Mouse (Mus musculus) lung, embryonic 16.5 days (tissue): ENCODE results near the gene Olfr768. TPM values are rescaled to one million over a fixed set of nuclear protein-coding genes. Genes with fewer than 3 reads are reported as not detected.
"Not testable (repeated sequence)": the region's sequence is repeated elsewhere in the genome, so short reads cannot be mapped to it uniquely, and the experiment has no call there.

ENCODE experiments used
- ATAC-seq: fragments of 200-750 bp; cut with Nextera tagmentation; 2 replicates; pipeline ENCODE4 v1.8.0; 2017; ENCODE audit warnings: low read depth, mild to moderate bottlenecking, moderate library complexity
- H3K27ac ChIP-seq: fragments of 300-500 bp; sonication (generic); 2 replicates; pipeline ENCODE4 v1.5.1; 2014; ENCODE audit warnings: mild to moderate bottlenecking, control low read depth, low read length
- H3K27me3 ChIP-seq: fragments of 300-500 bp; sonication (generic); 2 replicates; pipeline ENCODE4 v1.6.1; 2014; ENCODE audit warnings: low read depth, low read length, mixed read lengths; ENCODE audit not compliant: control insufficient read depth, insufficient read depth
- H3K36me3 ChIP-seq: fragments of 300-500 bp; sonication (generic); 2 replicates; pipeline ENCODE4 v1.6.1; 2014; ENCODE audit warnings: low read length; ENCODE audit not compliant: control insufficient read depth, insufficient read depth
- H3K4me1 ChIP-seq: fragments of 300-500 bp; sonication (generic); replicated peaks from 2 replicates; pipeline ENCODE4 v1.6.1; 2014; ENCODE audit warnings: low read length, mixed read lengths; ENCODE audit not compliant: control insufficient read depth, insufficient read depth
- H3K4me2 ChIP-seq: fragments of 300-500 bp; sonication (generic); 2 replicates; pipeline ENCODE4 v1.6.1; 2014; ENCODE audit warnings: low read depth, low read length, control low read depth
- H3K4me3 ChIP-seq: fragments of 300-500 bp; sonication (generic); 2 replicates; pipeline ENCODE4 v1.5.1; 2014; ENCODE audit warnings: mild to moderate bottlenecking, low read length, control low read depth
- H3K9ac ChIP-seq: fragments of 300-500 bp; sonication (generic); 2 replicates; pipeline ENCODE4 v1.6.1; 2014; ENCODE audit warnings: low read length, control low read depth
- H3K9me3 ChIP-seq: fragments of 300-500 bp; sonication (generic); 2 replicates; pipeline ENCODE4 v1.6.1; 2016; ENCODE audit warnings: low read length; ENCODE audit not compliant: control insufficient read depth
- WGBS: fragments of 180-500 bp; shearing (Covaris S2); extraction: QIAGEN DNeasy Blood & Tissue Kit; methylation state at CpG from one replicate; pipeline ENCODE4 v1.1.7; 2014; 5-methylcytosine and 5-hydroxymethylcytosine counted together
- polyA plus RNA-seq: library from polyadenylated mRNA; unstranded; fragments of >200 nt; fragmentation: Nextera tagmentation; extraction: Ambion mirVana; gene quantifications from 2 replicates; pipeline ENCODE4 v1.2.1, GENCODE M21; 2015

Olfr768 gene
- not detected in 2 replicates for polyA plus RNA-seq

DNA sequence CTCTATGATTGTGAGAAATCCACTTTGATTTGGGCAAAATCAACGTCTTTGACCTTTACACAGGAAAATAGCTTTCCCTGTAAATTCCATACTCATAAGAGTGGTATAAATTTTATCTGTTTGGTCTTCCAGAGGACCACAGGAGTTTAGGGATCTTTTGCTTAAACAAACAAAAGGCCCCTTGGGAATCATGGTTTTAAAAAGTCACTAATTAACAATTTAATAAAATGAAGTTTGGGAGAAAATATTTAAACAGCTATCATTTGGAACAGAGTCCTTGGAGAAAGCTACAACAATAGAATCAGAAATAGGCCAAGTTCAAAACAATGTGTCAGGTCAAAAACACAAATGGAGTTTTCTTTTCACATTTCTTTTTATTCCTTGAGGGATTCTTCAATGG lies at the start of gene Olfr768:
Olfr768 (minus strand) TSS at position 101 of the 400 bp plus-strand sequence.
- 61% methylated on average over 1 of the region's 1 CpGs for WGBS
- no peaks in the 10 kb centered on the region for H3K36me3 ChIP-seq
- H3K4me1 ChIP-seq: no peaks in the 10 kb centered on the region
- H3K9ac ChIP-seq: no peak within 1 kb of the TSS
- ATAC-seq: no peak
- H3K27me3 ChIP-seq: no peaks in the 10 kb centered on the region
- H3K9me3 ChIP-seq: no peaks in the 10 kb centered on the region
- no peak within 1 kb of the TSS for H3K27ac ChIP-seq
- H3K4me2 ChIP-seq: no peak within 1 kb of the TSS
- no peak within 1 kb of the TSS for H3K4me3 ChIP-seq

DNA sequence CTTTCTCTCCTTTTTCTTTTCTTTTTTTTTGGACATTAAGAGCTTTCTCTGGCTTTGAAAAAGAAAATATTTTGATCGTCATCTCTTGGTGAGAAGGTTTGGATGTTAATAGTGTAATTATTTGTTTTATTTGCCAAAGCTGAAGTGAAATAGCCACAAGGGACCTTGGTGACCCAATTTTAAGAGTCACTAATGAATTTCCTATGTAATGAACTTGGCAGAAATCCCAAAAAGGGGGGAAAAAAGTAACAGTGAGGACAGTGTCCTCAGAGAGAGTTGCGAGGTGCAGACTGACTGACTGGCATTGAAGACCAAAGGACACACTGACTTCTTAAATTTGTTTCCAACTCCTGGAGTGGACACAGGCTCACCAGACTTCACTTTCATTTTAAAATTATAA lies 39.7 kb upstream of the Olfr768 start, which contains the start of gene Olfr770:
Olfr770 (minus strand) TSS at position 101 of the 400 bp plus-strand sequence.
- no peaks in the 10 kb centered on the region for H3K27me3 ChIP-seq
- ATAC-seq: no peak
- H3K4me1 ChIP-seq: no peaks in the 10 kb centered on the region
- H3K27ac ChIP-seq: no peak within 1 kb of the TSS
- H3K9me3 ChIP-seq: no peaks in the 10 kb centered on the region
- 71% methylated on average over 2 of the region's 2 CpGs for WGBS
- H3K4me3 ChIP-seq: no peak within 1 kb of the TSS
- no peak within 1 kb of the TSS for H3K9ac ChIP-seq
- H3K4me2 ChIP-seq: no peak within 1 kb of the TSS
- no peaks in the 10 kb centered on the region for H3K36me3 ChIP-seq

DNA sequence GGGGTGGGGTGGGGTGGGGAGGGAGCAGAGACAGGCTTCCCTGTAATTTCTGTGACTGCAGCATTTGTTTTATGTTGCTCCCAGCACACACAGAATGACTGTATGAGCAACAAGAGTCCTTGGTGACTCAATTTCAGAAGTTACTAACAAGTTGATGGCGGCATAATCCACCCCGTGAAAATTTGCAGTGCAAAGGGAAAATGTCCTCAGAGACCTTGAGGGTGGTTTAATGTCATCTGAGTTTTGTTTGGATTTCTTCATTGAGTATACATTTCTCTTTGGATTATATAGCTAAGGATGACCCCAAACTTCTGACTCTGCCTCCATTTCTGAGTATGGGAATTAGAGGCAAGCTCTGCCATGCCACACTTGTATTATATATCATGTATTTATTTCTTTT lies 18.6 kb upstream of the Olfr768 start, which contains the start of gene Olfr769:
Olfr769 (minus strand) TSS at position 101 of the 400 bp plus-strand sequence.
- Histone ChIP-seq H3K36me3 (no peaks in the 10 kb centered on the region), H3K27ac (no peak within 1 kb of the TSS), H3K27me3 (no peaks in the 10 kb centered on the region), H3K4me1 (no peaks in the 10 kb centered on the region), H3K4me2 (no peak within 1 kb of the TSS), H3K9ac (no peak within 1 kb of the TSS), H3K4me3 (no peak within 1 kb of the TSS), H3K9me3 (no peaks in the 10 kb centered on the region)
- ATAC-seq: no peak
- WGBS: 74% methylated on average over 2 of the region's 2 CpGs

DNA sequence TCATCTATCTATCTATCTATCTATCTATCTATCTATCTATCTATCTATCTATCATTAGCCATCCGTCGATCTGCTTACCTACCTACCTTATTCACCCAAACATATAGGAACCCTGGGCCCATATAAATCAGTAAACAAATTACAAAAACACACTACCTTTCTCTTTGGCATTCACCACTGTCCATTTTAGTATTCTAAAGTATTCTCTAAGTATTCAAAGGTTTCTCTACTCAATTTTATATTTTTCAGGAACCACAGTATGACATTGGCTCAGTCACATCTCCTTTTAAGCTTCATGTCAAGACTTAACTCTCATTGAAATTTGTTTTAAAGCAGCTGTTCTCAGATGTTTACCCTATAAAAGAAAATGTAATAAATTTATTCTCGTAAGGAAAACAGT lies 16.0 kb upstream of the Olfr768 start:
- no peaks in the 10 kb centered on the region for H3K36me3 ChIP-seq

DNA sequence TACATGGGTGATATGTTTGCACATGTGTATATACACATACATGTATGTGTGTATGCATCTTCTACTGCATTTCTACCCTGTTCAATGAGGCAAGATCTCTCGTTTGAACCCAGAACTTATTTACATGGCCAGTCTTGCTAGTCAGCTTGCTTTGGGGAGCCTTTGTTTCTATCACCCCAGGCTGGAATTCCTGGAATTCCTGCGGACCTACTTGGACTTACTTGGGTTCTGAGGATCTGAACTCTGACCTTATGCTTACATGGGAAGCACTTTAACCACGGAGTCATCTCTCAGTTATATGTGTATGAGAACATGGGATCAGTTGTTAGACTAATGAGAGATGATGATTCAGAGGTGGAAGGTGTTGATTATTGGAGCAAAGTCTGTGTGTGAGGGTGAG lies 2.1 kb upstream of the Olfr768 start:
- 27% methylated on average over 3 of the region's 3 CpGs for WGBS
- Histone ChIP-seq H3K27ac (no peak overlapping the region), H3K36me3 (no peaks in the 10 kb centered on the region)

More for the DNA sequence above, 16.0 kb upstream of the Olfr768 start:
- no peak for ATAC-seq
- no peak overlapping the region for H3K27ac ChIP-seq
- H3K4me1 ChIP-seq: no peaks in the 10 kb centered on the region
- no peaks in the 10 kb centered on the region for H3K9me3 ChIP-seq
- WGBS: 80% methylated on average over 3 of the region's 3 CpGs
- H3K4me3 ChIP-seq: no peak overlapping the region
- no peak overlapping the region for H3K9ac ChIP-seq
- H3K4me2 ChIP-seq: no peak overlapping the region
- H3K27me3 ChIP-seq: no peaks in the 10 kb centered on the region

DNA sequence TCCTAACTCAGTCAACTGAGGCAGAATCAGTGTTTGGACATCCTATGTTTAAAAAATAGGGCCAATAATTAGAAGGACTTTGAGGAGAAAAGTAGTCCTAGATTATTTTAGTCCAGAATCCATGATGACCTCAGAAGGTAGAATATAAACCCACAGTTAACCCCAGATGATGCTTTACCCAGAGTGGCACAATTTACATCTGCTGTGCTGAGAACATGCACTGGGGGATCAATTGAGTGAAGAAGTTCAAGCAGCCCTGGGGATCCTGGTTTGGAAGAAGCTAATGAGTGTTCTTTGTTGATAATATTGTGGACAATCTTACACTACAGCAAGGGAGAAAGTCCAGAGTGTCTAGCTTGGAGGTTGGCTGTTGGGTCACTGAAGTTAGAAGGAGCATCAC lies 16.4 kb downstream of the Olfr768 start, which contains the start of gene Olfr767:
Olfr767 (minus strand) TSS at position 101 of the 400 bp plus-strand sequence.
- not testable (repeated sequence) for H3K4me1 ChIP-seq, ATAC-seq, H3K4me2 ChIP-seq, H3K36me3 ChIP-seq, H3K9me3 ChIP-seq, H3K27ac ChIP-seq, H3K4me3 ChIP-seq, H3K9ac ChIP-seq, H3K27me3 ChIP-seq

More for the DNA sequence above, 2.1 kb upstream of the Olfr768 start:
- Histone ChIP-seq H3K4me2 (no peak overlapping the region), H3K9ac (no peak overlapping the region), H3K27me3 (no peaks in the 10 kb centered on the region), H3K4me1 (no peaks in the 10 kb centered on the region), H3K9me3 (no peaks in the 10 kb centered on the region), H3K4me3 (no peak overlapping the region)
- no peak for ATAC-seq

DNA sequence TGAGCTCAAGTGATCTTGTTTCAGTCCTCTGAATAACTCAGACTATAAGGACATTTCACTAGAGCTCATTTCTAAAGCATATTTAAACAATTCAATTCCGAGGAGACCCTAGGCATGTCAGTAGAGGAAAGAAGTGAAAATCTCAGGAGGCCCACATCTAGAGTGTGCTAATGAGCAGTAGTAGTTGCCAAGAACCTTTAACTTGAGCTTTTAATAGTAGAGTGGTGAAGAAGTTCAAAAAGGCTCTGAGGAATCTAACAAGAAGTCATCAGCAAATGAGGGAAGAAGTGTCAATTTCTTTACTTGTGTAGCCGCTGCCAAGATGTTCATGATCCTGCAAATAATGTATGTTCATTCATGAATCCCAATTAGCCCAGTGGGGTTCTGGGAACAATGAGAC lies 30.3 kb downstream of the Olfr768 start, which contains the start of gene Olfr766-ps1:
Olfr766-ps1 (minus strand) TSS at position 101 of the 400 bp plus-strand sequence.
- no peak within 1 kb of the TSS for H3K4me3 ChIP-seq
- no peaks in the 10 kb centered on the region for H3K27me3 ChIP-seq
- H3K36me3 ChIP-seq: no peaks in the 10 kb centered on the region
- no peak for ATAC-seq
- WGBS: 76% methylated on average over 2 of the region's 2 CpGs
- no peak within 1 kb of the TSS for H3K27ac ChIP-seq
- H3K4me1 ChIP-seq: no peaks in the 10 kb centered on the region
- H3K4me2 ChIP-seq: no peak within 1 kb of the TSS
- no peaks in the 10 kb centered on the region for H3K9me3 ChIP-seq
- H3K9ac ChIP-seq: no peak within 1 kb of the TSS

DNA sequence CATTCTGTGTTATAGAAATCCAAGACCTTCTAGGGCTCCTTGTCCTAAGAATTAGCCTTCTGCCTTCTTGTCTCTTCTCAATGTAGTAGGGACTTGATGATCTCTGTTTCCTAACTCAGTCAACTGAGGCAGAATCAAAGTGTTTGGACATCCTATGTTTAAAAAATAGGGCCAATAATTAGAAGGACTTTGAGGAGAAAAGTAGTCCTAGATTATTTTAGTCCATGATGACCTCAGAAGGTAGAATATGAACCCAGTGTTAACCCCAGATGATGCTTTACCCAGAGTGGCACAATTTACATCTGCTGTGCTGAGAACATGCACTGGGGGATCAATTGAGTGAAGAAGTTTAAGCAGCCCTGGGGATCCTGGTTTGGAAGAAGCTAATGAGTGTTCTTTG lies 49.3 kb downstream of the Olfr768 start, which contains the start of gene Olfr765:
Olfr765 (minus strand) TSS at position 101 of the 400 bp plus-strand sequence.
- not testable (repeated sequence) for ATAC-seq, H3K36me3 ChIP-seq, H3K27ac ChIP-seq, H3K4me2 ChIP-seq, H3K9ac ChIP-seq, H3K4me3 ChIP-seq, H3K27me3 ChIP-seq, H3K9me3 ChIP-seq, H3K4me1 ChIP-seq
